Mouse (Mus musculus) testis, adult 2 months (tissue): ENCODE measurements around the gene Large2. TPM values are rescaled to one million over a fixed set of nuclear protein-coding genes. Genes with fewer than 3 reads are reported as not detected.

Experiments used
- H3K27ac ChIP-seq: fragments of 200-500 bp; 2 replicates; pipeline ENCODE4 v1.5.1; 2012; ENCODE audit warnings: low read depth, low read length; ENCODE audit not compliant: control insufficient read depth, insufficient read depth
- H3K27me3 ChIP-seq: fragments of 200-500 bp; 2 replicates; pipeline ENCODE4 v1.6.1; 2012; ENCODE audit warnings: mild to moderate bottlenecking, low read length, moderate library complexity; ENCODE audit not compliant: control insufficient read depth, insufficient read depth
- H3K36me3 ChIP-seq: fragments of 200-500 bp; 2 replicates; pipeline ENCODE4 v1.6.1; 2012; ENCODE audit warnings: mild to moderate bottlenecking, low read length; ENCODE audit not compliant: control insufficient read depth, insufficient read depth
- H3K4me1 ChIP-seq: fragments of 200-500 bp; 2 replicates; pipeline ENCODE4 v1.6.1; 2012; ENCODE audit warnings: low read length; ENCODE audit not compliant: control insufficient read depth, insufficient read depth
- H3K4me3 ChIP-seq: fragments of 200-500 bp; 2 replicates; pipeline ENCODE4 v1.5.1; 2012; ENCODE audit warnings: low read depth, mild to moderate bottlenecking, low read length, moderate library complexity, mixed read lengths; ENCODE audit not compliant: control insufficient read depth
- CTCF ChIP-seq: fragments of 200-500 bp; IDR thresholded peaks from 2 replicates; pipeline ENCODE4 v1.5.1; 2012; ENCODE audit warnings: low read depth, mild to moderate bottlenecking, inconsistent platforms, low read length, moderate library complexity; ENCODE audit not compliant: control insufficient read depth, insufficient read depth, insufficient replicate concordance
- POLR2A ChIP-seq: fragments of 200-500 bp; IDR thresholded peaks from 2 replicates; pipeline ENCODE4 v1.6.1; 2012; ENCODE audit warnings: low read depth, mild to moderate bottlenecking, inconsistent platforms, low read length, moderate library complexity; ENCODE audit not compliant: control insufficient read depth
- polyA plus RNA-seq: library from polyadenylated mRNA; depleted of rRNA; stranded (reverse); fragments of >200 nt; gene quantifications from 2 replicates; pipeline ENCODE4 v1.2.3, GENCODE M21; 2012

Gene Large2
- polyA plus RNA-seq, 1 experiment: 11.2 TPM

DNA sequence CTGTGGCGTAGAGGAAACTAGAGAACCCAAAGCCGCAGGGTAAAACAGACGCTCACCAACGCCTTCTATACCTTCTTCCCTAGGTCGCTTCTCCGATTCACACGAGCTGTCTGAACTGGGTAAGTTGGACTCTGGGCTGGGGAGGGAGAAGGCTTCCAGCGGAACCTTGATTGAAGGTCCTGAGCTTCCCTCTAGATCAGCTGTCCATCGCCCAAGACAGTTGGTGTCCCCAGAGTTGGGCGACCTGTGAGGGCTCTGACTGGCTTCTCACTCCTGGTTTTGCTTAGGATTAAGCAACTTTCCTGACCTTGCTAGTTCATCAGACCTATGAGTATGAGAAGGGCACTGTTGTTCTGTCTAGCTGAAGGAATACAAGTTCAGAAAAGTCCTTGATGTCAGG lies 1.1 kb upstream of the Large2 start:
- Histone ChIP-seq H3K27me3 (no peaks in the 10 kb centered on the region), H3K36me3 (no peaks in the 10 kb centered on the region; the same call in 1 of the 2 replicates), H3K27ac (peak overlapping the region; percentile 2; the same call in 1 of the 2 replicates), H3K4me3 (peak overlapping the region; percentile 90), H3K4me1 (peaks cover 23% of the 10 kb centered on the region)
- TF ChIP-seq POLR2A (no peak), CTCF (no peak)

DNA sequence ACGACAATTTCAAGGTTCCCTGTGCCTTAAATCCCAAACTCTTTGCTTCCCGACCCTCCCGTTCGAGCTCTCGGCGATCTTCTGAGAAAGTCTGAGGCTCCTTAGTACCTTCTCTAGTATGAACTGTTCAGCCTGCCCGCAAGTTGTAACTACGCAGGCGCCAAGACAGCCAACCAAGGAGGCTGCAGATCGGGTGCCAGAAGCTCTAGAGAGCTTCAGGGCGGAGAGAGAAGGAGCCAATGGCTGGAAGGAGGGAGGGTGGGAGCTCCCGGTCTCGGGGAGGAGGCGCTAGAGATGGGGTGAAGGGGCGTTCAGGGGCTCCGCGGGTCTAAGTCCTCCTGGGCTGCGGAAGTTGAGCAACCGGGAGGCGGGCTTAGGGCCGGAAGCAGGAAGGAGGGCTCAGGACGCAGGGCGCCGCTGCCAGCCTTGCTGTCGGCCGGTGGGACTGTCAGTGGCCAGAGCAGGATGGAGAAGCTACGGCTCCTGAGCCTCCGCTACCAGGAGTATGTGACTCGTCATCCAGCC lies 492 bp upstream of the Large2 start:
- H3K4me1 ChIP-seq: peaks cover 27% of the 10 kb centered on the region
- peak overlapping the region; percentile 90 for H3K4me3 ChIP-seq
- H3K27me3 ChIP-seq: no peaks in the 10 kb centered on the region
- H3K36me3 ChIP-seq: no peaks in the 10 kb centered on the region; the same call in 1 of the 2 replicates
- peak overlapping the region; percentile 83 for H3K27ac ChIP-seq
- TF ChIP-seq POLR2A (peak; percentile 55; the same call in 1 of the 2 replicates), CTCF (no peak)

DNA sequence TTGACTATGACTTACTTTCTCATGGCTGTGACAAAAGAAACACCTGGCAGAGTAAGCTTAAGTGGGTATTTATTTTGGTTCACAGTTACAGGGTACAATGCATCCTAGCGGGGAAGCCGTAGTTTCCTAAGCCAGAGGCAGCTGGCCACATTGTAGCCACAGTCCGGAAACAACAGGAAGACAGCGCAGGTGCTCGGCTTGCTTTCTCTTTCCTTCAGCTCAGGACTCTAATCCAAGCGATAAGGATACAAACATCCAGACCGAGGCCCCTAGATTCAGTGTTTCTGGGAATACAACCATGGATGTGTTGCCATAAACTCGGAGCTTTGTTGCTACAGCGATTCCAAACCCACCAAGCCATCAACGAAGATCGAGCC lies 1.2 kb downstream of the Large2 start:
- TF ChIP-seq POLR2A (no peak), CTCF (no peak)
- Histone ChIP-seq H3K36me3 (no peaks in the 10 kb centered on the region; the same call in 1 of the 2 replicates), H3K4me3 (peak overlapping the region; percentile 90), H3K27ac (no peak overlapping the region), H3K27me3 (no peaks in the 10 kb centered on the region), H3K4me1 (peaks cover 28% of the 10 kb centered on the region)

DNA sequence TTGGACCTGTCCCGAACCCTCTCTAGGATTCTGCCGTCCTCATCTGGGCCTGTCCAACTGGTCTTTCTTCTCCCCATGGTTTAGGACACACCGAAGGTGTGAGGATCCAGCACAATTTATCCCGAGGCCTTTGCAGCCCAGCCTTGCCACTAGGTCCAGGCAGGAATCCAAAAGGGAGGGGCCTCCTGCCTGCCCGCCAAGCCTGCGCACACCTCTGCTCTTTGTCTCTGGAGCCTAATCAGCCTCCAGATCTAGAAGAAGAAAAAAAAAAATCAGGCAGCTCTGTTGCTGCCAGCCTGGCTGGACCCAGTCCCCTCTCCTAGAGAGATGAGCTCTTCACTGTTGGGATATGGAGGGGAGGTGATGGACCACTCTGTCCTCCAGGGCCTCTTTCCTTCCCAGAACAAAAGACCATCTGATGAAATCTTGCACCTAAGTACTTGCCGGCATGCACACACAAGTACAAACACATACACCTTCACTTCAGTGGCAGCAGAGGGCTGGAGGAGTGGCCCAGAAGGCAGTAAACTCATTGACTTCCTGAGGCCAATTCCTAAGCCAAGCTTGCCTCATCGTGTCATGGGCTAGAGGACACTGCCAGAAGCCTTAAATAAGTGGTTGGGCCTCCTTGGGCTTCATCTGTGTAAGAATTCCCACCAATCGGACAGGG lies 1.8 kb downstream of the Large2 start:
- no peaks in the 10 kb centered on the region for H3K36me3 ChIP-seq
- H3K27ac ChIP-seq: no peak overlapping the region
- H3K4me1 ChIP-seq: peaks cover 28% of the 10 kb centered on the region
- TF ChIP-seq CTCF (no peak), POLR2A (no peak)
- H3K27me3 ChIP-seq: no peaks in the 10 kb centered on the region
- H3K4me3 ChIP-seq: peak overlapping the region; percentile 90

DNA sequence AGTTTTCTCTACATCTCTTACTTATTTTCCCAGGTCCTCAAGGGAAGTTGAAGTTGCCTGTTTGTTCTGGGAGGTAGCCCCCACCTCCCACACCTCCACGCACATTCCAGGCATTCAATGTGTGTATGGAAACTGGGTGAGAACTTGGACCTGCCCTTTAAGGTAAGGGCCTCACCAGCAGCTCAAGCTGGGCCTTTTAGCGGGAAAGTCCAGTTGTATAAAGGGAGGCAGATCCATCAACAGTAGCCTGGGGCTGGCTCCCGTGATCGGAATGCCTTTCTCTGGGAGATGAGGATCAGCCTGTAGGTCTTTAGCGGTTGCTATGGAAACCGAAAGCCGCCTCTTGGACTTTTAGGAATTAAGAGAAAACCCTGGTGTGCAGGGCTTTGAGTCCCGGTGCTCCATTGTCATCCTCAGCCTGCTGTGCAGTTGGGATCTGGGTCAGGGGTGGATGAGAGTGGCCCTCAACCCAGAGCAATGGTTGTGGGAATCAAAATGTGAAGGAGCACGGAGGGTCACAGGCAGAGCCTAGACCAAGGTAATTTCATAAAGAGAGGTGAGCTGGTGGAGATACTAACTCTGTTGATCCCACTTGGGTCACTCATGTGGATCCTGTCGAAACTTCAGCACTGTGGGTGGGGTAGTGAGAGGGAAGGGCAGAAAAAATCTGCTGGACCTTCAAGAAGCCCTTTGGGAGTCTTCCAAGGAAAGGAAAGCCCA lies 2.5 kb downstream of the Large2 start:
- peak overlapping the region; percentile 90 for H3K4me3 ChIP-seq
- H3K36me3 ChIP-seq: no peaks in the 10 kb centered on the region
- TF ChIP-seq POLR2A (no peak), CTCF (no peak)
- no peak overlapping the region for H3K27ac ChIP-seq
- H3K4me1 ChIP-seq: peaks cover 29% of the 10 kb centered on the region
- H3K27me3 ChIP-seq: no peaks in the 10 kb centered on the region

DNA sequence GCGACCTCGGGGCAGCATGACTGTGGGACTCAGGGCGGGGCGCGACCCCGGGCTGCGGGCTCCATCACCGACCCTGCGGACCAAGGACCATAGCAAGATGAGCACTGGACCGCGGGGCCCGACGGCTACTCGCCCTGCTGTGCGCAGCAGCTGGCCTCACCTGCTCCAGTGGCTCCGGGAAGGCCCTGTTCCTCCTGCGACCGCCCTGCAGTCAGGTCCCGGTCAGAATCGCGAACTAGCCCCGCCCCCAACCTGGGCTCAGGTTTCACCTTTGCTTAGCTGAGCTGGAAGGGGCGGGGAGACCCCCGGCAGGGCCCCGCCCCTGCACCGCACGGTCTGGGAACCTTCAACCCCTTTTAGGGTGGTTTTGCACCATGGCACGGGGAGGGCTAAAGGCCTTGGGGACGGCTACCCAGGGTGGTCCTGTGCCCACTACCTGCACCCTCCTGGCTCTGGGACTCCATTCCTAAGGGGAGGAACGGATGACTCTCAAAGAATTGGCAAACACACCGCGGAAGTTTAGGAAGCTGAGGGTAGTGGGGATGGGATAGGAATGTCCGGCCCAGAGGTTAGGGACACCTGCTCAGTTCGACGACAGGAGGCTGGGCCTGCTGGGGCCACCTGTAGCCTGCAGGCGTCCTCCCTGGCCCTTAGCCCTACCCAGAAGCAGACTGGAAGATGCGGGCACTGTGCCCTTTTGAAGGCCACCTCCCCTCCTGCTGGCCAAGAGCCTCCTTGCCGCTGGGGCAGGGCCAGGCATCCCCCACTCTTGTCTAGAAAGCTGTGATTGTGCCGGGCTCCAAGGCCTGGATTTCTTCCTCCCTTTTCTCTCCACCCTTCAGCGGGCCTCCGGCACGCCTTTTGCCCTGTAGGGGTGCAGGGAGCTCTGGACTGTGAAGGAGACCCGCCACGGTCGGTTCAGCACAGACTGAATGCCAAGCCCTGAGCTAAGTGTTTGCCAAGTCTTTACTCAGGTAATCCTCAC lies 3.6 kb downstream of the Large2 start:
- Histone ChIP-seq H3K27ac (no peak overlapping the region), H3K4me3 (peak overlapping the region; percentile 14), H3K36me3 (no peaks in the 10 kb centered on the region), H3K27me3 (no peaks in the 10 kb centered on the region), H3K4me1 (peaks cover 29% of the 10 kb centered on the region)
- TF ChIP-seq CTCF: no peak
- no peak for TF ChIP-seq POLR2A
